Mouse (Mus musculus): ENCODE data around the gene Cd300lf. TPM values are rescaled to one million over a fixed set of nuclear protein-coding genes. Genes with fewer than 3 reads are reported as not detected.
A peak's percentile ranks its signal among the peaks of the same experiment; 100 is the strongest.

Gene Cd300lf
- not detected in 2 replicates for polyA plus RNA-seq (2014; fragmentation: Nextera tagmentation; extraction: Ambion mirVana)

DNA sequence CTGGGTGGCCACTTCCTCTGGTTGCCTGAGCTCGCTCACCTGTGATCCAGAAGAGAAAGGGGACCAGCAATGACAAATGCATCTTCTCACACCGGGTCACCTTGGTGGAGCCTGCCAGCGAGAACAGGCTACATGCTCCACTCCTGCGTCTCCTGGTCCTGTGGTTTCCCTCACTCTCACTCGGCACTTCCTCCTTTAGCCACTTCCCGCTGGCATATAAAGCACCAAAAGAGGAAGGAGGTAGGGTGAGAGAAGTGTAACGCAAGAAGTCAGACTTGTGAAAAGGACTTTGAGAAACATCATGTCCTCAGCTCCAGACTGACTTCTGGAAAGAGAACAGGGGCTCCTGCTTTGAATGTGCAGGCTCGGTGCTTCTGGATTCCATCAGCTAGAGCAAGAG, at the start of gene Cd300lf:
Gene Cd300lf, minus strand, starts transcription at position 193 of the 400 bp plus-strand sequence.
- DNase-seq (ENCODE audit: low spot score) = no peak
- H3K9me3 ChIP-seq (replicated peaks; ENCODE audit: control insufficient read depth, low read length) = no peaks in the 10 kb centered on the region
- H3K4me1 ChIP-seq (ENCODE audit: control insufficient read depth, insufficient read depth, low read length) = no peaks in the 10 kb centered on the region
- 78% methylated on average over 8 of the region's 8 CpGs for WGBS
- ATAC-seq (replicated peaks; ENCODE audit: insufficient number of reproducible peaks, low FRiP score, low TSS enrichment, low read depth) = no peak
- H3K27me3 ChIP-seq (ENCODE audit: control insufficient read depth, insufficient read depth, low read length) = no peaks in the 10 kb centered on the region
- no peak within 1 kb of the TSS for H3K27ac ChIP-seq (replicated peaks; ENCODE audit: low read depth, low read length)
- H3K4me3 ChIP-seq (ENCODE audit: low read depth, low read length) = no peak within 1 kb of the TSS
- H3K9ac ChIP-seq (replicated peaks; ENCODE audit: low read length) = no peak within 1 kb of the TSS
- no peaks in the 10 kb centered on the region for H3K36me3 ChIP-seq (replicated peaks; ENCODE audit: control insufficient read depth, insufficient read depth, low read depth, low read length)
- H3K4me2 ChIP-seq (ENCODE audit: low read depth, low read length) = no peak within 1 kb of the TSS

DNA sequence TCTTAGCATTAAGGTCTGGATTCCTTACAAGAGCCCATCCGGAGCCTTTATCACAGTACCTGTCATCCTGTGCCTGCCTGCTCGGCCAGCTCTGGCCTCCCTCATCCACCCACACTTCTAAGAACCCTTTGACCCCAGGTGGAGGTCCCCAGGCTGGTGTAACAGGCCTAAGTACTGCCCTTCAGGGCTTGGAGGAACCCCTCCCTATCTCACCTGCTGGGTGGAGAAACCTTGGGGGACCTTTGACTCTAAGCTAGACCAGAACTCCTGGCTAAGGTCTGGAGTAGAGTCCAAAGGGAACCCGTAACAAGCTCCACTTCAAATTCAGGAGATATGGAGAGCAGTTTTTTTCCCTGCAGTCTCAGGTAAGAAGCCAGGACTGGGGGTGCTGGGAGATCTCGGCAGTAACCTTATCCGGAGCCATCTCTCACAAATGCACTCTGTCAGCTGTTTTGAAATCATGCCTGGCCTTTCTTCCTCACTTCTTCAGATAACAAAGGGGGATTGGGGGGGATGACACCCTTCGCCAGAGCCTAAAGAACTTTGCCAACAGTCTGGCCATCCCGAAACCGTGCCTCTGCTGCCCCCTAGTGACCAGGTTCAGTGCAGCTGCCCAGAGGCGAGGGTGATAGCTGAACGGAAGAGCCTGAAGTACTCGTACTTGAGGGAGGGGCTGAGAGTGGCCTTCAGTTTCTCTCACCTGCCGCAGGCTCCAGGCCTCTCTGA, 48.3 kb upstream of the Cd300lf start:
- no peak overlapping the region for H3K9ac ChIP-seq (replicated peaks; ENCODE audit: low read length)
- no peaks in the 10 kb centered on the region for H3K36me3 ChIP-seq (replicated peaks; ENCODE audit: control insufficient read depth, insufficient read depth, low read depth, low read length)
- H3K4me3 ChIP-seq (ENCODE audit: low read depth, low read length) = no peak overlapping the region
- H3K27me3 ChIP-seq (ENCODE audit: control insufficient read depth, insufficient read depth, low read length) = no peaks in the 10 kb centered on the region
- no peaks in the 10 kb centered on the region for H3K9me3 ChIP-seq (replicated peaks; ENCODE audit: control insufficient read depth, low read length)
- WGBS = 20% methylated on average over 12 of the region's 12 CpGs
- peak; percentile 85 for DNase-seq (ENCODE audit: low spot score)
- no peak for ATAC-seq (replicated peaks; ENCODE audit: insufficient number of reproducible peaks, low FRiP score, low TSS enrichment, low read depth)
- H3K4me1 ChIP-seq (ENCODE audit: control insufficient read depth, insufficient read depth, low read length) = peaks cover 2% of the 10 kb centered on the region; the same call in 1 of the 2 replicates
- H3K27ac ChIP-seq (replicated peaks; ENCODE audit: low read depth, low read length) = no peak overlapping the region
- no peak overlapping the region for H3K4me2 ChIP-seq (ENCODE audit: low read depth, low read length)

DNA sequence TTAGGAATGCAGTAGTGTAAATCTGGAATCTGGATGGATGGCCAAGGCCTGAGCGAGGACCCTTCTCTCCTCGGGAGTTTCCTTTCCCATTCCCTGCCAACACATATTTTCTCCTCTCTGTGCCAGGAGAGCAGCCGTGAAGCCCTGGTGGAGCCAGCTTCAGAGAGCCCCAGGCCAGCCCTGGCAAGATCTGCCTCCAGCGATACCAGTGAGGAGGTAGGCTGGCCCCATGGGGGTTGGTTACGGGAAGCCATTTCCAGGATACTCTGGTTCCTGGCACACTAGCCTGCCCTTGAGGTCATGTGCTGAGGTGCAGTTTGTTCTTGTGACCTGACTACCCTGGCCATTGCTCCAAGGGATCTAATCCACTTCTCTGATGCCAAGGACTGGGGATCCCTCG, 46.1 kb upstream of the Cd300lf start:
- no peak overlapping the region for H3K4me2 ChIP-seq (ENCODE audit: low read depth, low read length)
- no peak for ATAC-seq (replicated peaks; ENCODE audit: insufficient number of reproducible peaks, low FRiP score, low TSS enrichment, low read depth)
- 0 out of 2 replicates have a peak, but pooled peaks cover 2% of the 10 kb centered on the region for H3K27me3 ChIP-seq (ENCODE audit: control insufficient read depth, insufficient read depth, low read length)
- H3K27ac ChIP-seq (replicated peaks; ENCODE audit: low read depth, low read length) = no peak overlapping the region
- 80% methylated on average over 6 of the region's 6 CpGs for WGBS
- no peaks in the 10 kb centered on the region for H3K36me3 ChIP-seq (replicated peaks; ENCODE audit: control insufficient read depth, insufficient read depth, low read depth, low read length)
- no peak overlapping the region for H3K4me3 ChIP-seq (ENCODE audit: low read depth, low read length)
- peaks cover 6% of the 10 kb centered on the region; the same call in 1 of the 2 replicates for H3K4me1 ChIP-seq (ENCODE audit: control insufficient read depth, insufficient read depth, low read length)
- no peaks in the 10 kb centered on the region for H3K9me3 ChIP-seq (replicated peaks; ENCODE audit: control insufficient read depth, low read length)
- H3K9ac ChIP-seq (replicated peaks; ENCODE audit: low read length) = no peak overlapping the region
- DNase-seq (ENCODE audit: low spot score) = no peak

DNA sequence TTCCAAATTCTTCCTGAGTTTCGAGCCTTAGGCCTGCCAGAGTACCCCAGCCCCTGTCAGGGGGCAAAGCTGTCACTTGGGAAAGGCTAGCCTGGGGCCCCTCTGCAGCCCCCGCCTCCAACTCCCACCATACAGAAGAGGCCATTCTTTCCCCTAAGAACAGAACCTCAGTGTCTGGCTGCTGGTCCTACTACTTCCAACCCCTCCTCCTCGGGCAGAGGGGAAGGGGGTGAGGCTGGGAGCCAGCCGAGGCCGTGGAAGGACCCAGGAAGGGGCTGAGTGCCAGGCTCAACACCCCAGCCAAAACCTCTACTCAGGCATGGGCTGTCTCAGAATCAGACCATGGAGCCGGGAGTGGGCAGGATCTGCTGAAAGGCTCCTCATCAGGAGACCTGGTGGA, 45.4 kb upstream of the Cd300lf start:
- WGBS = 51% methylated on average over 6 of the region's 6 CpGs
- Histone ChIP-seq H3K4me2 (ENCODE audit: low read depth, low read length) (no peak overlapping the region), H3K36me3 (replicated peaks; ENCODE audit: control insufficient read depth, insufficient read depth, low read depth, low read length) (no peaks in the 10 kb centered on the region), H3K27ac (replicated peaks; ENCODE audit: low read depth, low read length) (no peak overlapping the region), H3K4me1 (ENCODE audit: control insufficient read depth, insufficient read depth, low read length) (peaks cover 9% of the 10 kb centered on the region), H3K9me3 (replicated peaks; ENCODE audit: control insufficient read depth, low read length) (no peaks in the 10 kb centered on the region), H3K27me3 (ENCODE audit: control insufficient read depth, insufficient read depth, low read length) (0 out of 2 replicates have a peak, but pooled peaks cover 3% of the 10 kb centered on the region), H3K9ac (replicated peaks; ENCODE audit: low read length) (no peak overlapping the region), H3K4me3 (ENCODE audit: low read depth, low read length) (no peak overlapping the region)
- DNase-seq (ENCODE audit: low spot score) = no peak
- no peak for ATAC-seq (replicated peaks; ENCODE audit: insufficient number of reproducible peaks, low FRiP score, low TSS enrichment, low read depth)

DNA sequence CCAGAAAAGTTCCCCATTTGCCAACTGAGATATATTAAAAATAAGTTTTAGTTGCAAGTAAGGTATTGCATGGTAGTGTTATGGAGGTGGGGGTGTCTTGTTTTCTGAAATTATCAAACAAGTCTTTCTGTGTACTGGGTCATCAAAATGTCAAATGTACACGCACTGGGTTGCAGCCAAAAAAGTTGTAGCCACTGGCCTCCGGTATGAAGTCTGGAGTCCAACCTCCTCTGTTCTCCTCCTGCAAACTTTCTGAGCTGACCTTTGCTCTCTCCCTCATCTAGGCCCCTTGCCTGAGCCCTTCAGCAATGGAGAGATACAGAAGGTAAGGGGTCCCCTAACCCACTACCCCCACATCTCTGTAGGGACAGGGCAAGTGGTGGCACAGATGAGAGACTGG, 45.0 kb upstream of the Cd300lf start:
- no peaks in the 10 kb centered on the region for H3K36me3 ChIP-seq (replicated peaks; ENCODE audit: control insufficient read depth, insufficient read depth, low read depth, low read length)
- 46% methylated on average over 2 of the region's 2 CpGs for WGBS
- H3K4me2 ChIP-seq (ENCODE audit: low read depth, low read length) = no peak overlapping the region
- peaks cover 13% of the 10 kb centered on the region for H3K4me1 ChIP-seq (ENCODE audit: control insufficient read depth, insufficient read depth, low read length)
- DNase-seq (ENCODE audit: low spot score) (no peak), ATAC-seq (replicated peaks; ENCODE audit: insufficient number of reproducible peaks, low FRiP score, low TSS enrichment, low read depth) (no peak)
- H3K9ac ChIP-seq (replicated peaks; ENCODE audit: low read length) = no peak overlapping the region
- peaks cover 7% of the 10 kb centered on the region; the same call in 1 of the 2 replicates for H3K27me3 ChIP-seq (ENCODE audit: control insufficient read depth, insufficient read depth, low read length)
- H3K9me3 ChIP-seq (replicated peaks; ENCODE audit: control insufficient read depth, low read length) = no peaks in the 10 kb centered on the region
- no peak overlapping the region for H3K27ac ChIP-seq (replicated peaks; ENCODE audit: low read depth, low read length)
- no peak overlapping the region for H3K4me3 ChIP-seq (ENCODE audit: low read depth, low read length)

DNA sequence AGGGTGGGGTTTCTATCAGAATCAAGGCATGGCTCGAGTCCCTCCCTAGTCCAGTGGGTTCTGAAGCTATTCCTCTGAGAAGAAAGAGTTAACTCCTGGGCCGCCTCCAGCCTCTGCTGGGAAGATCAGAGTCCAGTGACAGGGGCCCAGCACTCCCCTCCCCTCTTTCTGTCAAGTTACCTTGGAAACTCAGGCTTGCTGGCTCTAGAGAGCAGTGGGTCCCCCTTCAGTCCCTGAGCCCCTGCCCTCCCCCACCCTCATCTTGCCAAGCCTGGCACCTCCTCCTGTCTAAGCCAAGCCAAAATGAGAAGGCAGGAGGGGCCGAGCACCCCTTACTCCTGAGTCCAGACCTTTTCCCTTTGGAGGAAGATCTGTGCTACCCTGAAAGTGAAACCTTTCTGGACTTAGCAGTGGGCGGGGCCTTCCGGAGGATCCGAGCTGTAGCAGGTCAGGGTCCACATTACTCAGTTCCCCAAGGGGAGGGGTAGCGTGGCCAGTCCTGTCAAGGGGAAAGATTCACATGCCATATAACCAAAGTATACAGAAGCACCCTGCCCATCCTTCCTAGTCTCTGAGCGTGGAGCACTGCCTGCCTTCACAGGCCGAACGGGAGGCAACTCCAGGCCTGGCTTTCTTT, 43.9 kb upstream of the Cd300lf start:
- 29% methylated on average over 10 of the region's 10 CpGs for WGBS
- H3K4me1 ChIP-seq (ENCODE audit: control insufficient read depth, insufficient read depth, low read length) = peaks cover 13% of the 10 kb centered on the region
- DNase-seq (ENCODE audit: low spot score) = peak; percentile 48
- ATAC-seq (replicated peaks; ENCODE audit: insufficient number of reproducible peaks, low FRiP score, low TSS enrichment, low read depth) = no peak
- no peak overlapping the region for H3K9ac ChIP-seq (replicated peaks; ENCODE audit: low read length)
- no peak overlapping the region for H3K27ac ChIP-seq (replicated peaks; ENCODE audit: low read depth, low read length)
- H3K4me3 ChIP-seq (ENCODE audit: low read depth, low read length) = no peak overlapping the region
- H3K27me3 ChIP-seq (ENCODE audit: control insufficient read depth, insufficient read depth, low read length) = peaks cover 7% of the 10 kb centered on the region; the same call in 1 of the 2 replicates
- H3K9me3 ChIP-seq (replicated peaks; ENCODE audit: control insufficient read depth, low read length) = no peaks in the 10 kb centered on the region
- 0 out of 2 replicates have a peak overlapping the region, but pooled peaks have one; percentile 1 for H3K4me2 ChIP-seq (ENCODE audit: low read depth, low read length)
- H3K36me3 ChIP-seq (replicated peaks; ENCODE audit: control insufficient read depth, insufficient read depth, low read depth, low read length) = no peaks in the 10 kb centered on the region

DNA sequence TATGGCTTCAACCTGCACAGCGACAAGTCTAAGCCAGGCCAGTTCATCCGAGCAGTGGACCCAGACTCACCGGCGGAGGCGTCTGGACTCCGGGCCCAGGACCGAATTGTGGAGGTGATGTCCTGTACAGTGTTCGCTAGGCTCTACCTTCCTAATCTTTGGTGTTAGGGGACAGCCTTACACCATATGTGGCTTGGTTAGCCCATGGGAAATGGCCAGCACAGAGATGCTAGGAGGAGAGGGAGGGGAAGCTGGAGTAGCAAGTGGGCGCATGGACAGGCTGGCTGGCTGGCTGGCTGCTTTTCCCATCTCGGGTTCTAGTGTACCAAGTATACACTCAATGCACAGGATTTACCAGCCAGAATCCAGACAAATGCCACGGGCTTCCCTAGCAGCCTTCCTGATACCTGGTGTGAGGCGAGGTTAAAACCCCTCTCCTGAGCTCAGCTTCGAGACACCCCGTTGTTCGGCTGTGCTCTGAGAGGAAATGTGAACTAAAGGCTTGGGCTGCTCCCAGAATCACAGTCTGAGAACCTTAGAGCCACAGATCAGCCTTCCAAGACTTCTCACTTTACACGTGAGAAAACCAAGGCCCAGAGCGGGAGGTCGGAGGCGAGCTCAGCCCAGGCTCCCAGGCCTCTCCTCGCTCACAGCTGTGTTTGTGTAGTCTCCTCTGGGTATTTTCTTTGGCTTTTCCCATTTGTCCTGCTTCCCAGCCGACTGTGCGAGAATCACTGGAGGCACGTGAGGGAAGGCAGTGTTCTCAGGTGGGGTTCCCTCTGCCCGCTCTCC, 42.8 kb upstream of the Cd300lf start:
- Histone ChIP-seq H3K27me3 (ENCODE audit: control insufficient read depth, insufficient read depth, low read length) (peaks cover 7% of the 10 kb centered on the region; the same call in 1 of the 2 replicates), H3K9ac (replicated peaks; ENCODE audit: low read length) (no peak overlapping the region), H3K4me3 (ENCODE audit: low read depth, low read length) (no peak overlapping the region), H3K4me1 (ENCODE audit: control insufficient read depth, insufficient read depth, low read length) (peaks cover 17% of the 10 kb centered on the region), H3K36me3 (replicated peaks; ENCODE audit: control insufficient read depth, insufficient read depth, low read depth, low read length) (no peaks in the 10 kb centered on the region), H3K9me3 (replicated peaks; ENCODE audit: control insufficient read depth, low read length) (no peaks in the 10 kb centered on the region), H3K4me2 (ENCODE audit: low read depth, low read length) (no peak overlapping the region), H3K27ac (replicated peaks; ENCODE audit: low read depth, low read length) (0 out of 2 replicates have a peak overlapping the region, but pooled peaks have one; percentile 36)
- WGBS = 53% methylated on average over 24 of the region's 24 CpGs
- peak; percentile 62 for DNase-seq (ENCODE audit: low spot score)
- no peak for ATAC-seq (replicated peaks; ENCODE audit: insufficient number of reproducible peaks, low FRiP score, low TSS enrichment, low read depth)

Data from embryonic facial prominence, embryonic 11.5 days (tissue).